Mouse (Mus musculus): ENCODE data around the gene Fam228a.
"Not testable (repeated sequence)": the region's sequence is repeated elsewhere in the genome, so short reads cannot be mapped to it uniquely, and the experiment has no call there.

Gene Fam228a

DNA sequence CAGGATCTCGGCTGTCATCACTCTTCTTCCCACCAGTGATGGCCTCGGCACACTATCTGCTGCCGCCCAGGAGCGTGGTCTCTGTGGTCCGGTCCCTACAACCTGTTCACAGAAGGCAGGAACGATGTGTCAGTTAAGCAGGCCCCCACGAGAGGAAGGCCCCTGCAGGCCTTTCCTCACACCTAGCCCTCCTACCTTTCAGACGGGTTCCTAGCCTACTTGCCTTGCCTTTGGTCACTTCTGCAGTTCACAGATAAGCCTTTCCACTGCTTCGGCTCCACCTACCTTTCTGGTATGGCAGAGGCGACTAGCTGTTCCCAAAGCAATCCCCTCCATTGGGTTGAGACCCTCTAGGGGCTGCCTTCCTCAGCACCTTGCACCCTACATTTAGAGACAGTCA, 22.6 kb downstream of the Fam228a start:
- DNase-seq, result peak; percentile 66

DNA sequence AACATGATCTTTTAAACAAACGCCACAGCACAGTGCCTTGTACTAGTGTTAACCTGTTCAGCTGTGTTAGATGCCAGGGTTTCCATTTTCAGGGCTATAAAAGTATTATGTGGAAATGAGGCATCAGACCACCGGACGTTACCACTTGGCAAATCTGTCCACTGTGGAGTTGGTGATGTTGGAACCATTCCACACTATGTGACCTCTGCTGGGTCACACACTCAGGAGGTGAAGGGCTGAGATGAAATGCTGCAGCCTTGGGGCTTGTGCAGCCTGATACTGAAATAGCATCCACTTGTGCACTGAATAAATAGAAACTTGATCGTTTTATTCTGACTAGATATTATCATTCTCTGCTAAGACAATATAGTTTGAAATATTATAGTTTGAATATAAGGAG, 24.9 kb downstream of the Fam228a start:
- DNase-seq, result no peak

DNA sequence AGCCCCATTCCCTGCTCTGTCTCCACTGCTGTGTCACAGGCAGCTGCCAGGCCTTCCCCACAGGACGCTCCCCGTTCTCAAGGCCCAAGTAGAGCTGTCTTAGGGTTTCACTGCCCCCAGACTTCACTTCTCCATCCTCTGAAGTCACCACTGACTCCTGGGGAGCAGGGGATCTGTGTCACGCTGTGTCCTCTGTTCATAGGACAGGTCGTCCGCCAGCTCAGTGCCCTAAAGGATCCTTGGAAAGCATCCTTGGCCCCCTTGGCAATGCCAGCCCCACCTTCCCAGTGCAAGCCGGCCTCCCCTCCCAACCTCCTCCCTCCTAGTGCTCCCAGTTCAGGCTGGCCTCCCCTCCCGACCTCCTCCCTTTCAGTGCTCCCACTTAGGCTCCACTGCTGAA, 28.3 kb downstream of the Fam228a start:
- DNase-seq, result no peak

DNA sequence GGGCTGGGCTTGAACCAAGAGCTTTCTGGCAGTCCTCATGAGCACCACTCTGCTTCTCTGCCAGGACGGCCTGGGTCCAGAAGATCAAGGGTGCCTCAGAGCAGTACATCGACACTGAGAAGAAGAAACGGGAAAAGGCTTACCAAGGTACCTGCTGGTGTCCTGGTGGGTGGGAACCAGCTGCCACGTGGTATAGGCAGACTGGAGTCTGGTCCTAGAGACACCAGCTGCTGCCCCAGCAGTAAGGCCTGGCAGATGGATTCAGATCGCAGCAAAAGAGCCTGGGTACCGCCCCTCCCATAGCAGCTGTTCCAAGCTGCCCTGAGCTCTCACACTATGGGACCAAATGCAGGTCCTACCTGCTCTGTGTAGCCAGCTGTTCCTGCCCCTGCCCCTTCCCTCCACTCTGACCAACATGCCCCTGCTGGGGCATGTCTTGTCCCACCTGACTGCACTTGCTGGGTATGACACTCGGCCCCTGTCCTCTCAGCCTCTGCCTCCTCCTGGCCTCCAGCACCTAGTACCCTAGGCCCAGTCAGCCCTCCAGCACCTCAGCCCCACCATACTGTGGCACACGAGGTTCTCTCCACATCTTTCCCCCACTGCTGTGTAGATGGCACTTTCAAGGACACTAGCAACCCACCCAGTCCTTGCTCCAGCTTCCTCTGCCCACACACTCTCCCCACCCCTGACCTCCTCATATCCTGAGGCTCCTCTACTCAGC, 29.2 kb downstream of the Fam228a start:
- DNase-seq, result no peak

DNA sequence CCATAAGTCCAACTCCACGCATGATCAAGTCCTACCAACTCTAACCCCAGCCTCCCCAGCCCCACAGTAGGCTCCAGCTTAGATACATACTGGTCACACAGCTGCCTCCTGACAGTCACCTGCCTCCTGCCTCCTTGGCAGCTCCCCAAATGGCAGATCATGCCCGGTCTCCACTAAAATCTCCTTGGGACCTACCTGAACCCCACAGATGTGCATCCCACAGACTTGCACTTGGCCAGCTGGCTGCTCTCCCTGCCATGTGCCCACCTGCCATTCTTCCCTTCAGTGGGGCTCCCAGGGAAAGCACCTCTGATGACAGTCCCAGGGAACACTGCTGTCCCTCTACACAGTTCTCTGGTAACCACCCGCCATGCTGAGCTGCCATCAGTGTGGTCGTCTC, 29.9 kb downstream of the Fam228a start:
- DNase-seq, result no peak

DNA sequence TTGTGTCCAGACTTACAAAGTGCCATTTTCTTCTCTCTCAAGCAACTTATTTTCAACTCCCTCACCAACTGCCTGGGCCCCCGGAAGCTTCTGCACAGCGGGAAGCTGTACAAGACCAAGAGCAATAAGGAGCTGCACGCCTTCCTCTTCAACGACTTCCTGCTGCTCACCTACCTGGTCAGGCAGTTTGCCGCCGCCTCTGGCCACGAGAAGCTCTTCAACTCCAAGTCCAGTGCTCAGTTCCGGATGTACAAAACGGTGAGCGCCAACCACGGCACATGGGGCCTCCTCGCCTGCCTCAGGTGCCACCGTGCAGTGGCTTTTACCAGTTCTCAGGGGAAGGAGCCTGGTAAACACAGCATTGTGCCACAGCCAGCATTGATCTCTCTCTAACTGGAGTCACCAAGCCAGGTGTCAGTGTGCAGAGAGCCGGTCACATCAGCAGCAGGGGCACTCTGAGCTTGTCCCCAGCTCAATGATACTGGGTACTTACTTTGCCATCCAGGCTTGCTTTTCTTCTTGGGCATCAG, 30.7 kb downstream of the Fam228a start:
- DNase-seq, result no peak

DNA sequence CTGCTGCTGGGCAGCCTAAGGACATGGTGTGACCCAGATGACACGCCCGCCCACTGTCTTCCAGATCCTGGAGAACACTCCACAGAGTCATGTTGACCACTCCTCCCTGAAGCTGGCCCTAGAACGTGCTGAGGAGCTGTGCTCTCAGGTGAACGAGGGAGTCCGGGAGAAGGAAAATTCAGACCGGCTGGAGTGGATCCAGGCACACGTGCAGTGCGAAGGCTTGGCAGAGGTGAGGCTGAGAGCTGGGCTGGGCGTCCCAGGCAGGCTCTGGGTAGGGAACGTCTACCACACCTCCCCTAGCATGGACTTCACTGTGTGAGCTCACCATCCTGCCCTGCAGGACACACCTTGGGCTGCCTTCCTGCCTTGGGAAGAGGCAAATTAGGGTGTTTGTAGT, 31.3 kb downstream of the Fam228a start:
- no peak for DNase-seq

DNA sequence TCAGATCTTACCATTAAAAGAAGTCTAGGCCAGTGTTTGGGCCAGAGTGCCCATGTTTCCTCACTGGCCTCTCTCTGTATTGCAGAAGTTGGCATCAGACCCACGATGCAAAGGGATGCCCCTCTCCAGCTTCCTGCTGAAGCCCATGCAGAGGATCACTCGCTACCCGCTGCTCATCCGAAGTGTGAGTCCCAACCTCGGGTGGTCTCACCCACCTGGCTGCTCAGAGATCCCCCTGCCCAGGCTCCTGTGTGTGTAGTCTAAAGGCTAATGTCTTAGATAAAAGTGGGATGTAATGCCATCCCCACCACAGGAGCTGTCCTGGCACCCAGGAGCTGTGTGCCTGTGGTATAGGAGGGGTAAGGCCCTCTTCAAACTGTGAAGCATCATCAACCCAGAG, 32.1 kb downstream of the Fam228a start:
- DNase-seq, result no peak

DNA sequence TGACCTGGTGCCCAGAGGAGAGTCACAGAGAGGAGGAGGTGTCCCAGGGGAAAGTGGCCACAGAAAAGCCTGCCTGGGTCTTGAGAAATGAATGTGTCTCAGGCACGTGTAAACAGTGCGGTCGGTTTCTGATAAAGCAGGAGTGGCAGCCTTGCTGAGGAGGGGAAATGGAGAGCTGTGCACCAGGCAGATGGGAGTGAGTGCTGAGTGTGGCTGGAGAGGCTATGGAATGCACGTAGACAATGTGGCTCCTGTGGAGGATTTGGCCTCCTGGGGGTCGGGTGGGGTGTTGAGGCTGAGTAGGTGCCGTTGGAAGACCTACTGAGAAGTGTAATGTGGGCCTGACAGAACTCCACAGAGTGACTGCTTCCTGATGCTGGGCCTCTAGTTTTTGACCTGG, 32.6 kb downstream of the Fam228a start:
- not testable (repeated sequence) for DNase-seq

DNA sequence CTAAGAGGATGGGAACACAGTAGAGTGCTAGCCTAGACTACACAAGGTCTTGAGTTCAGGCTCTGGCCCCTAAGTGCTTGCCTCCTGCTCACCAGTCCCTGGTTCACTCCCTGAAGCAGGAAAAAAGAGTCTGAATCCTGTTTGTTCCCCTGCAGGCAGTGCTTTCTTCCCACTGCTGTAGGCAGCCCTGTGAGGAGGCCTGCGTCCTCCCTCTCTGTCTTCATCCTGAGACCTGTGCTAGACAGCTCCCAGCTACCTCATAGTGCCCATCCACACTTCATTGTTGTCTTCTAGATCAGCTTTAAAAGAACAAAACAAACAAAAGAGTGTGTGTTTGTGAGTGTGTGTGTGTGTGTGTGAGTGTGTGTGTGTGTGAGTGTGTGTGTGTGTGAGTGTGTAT, 43.7 kb downstream of the Fam228a start:
- DNase-seq, result no peak

DNA sequence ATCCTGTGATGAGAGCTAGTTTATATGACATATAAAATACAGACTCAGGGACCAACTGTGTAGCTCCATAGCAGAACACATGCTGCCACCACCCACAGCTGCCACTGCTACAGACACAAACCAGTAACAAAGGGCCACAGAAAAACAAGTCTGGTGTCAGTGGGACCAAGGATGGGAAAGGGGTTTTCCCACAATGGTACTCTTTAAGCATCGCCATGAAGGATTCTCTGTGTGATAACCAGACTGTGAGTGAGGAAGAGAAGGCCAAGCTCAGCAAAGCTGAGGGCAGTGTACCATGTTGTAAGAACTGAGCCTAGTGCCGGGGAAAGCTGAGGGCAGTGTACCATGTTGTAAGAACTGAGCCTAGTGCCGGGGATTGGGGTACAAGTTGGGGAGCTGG, 47.0 kb downstream of the Fam228a start:
- DNase-seq, result no peak

DNA sequence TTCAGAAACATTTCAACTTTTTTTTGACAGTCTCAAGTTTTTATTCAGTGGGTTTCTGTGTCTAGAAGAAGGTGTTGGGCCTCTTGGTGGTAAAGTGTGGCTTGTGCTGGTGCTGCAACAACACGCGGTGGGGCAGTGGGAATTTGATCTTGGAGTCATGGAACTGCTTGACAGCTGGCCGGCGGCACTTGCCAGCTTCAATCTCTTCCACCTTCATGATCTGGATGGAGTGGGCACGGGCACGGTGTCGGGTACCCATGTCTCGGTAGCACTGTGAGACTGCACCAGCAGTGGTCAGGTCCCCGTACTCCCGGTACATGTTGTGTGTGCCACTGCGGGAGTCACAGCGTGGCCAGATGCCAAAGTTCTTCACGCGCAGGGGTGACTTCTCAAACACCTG, 48.9 kb downstream of the Fam228a start:
- DNase-seq, result no peak

DNA sequence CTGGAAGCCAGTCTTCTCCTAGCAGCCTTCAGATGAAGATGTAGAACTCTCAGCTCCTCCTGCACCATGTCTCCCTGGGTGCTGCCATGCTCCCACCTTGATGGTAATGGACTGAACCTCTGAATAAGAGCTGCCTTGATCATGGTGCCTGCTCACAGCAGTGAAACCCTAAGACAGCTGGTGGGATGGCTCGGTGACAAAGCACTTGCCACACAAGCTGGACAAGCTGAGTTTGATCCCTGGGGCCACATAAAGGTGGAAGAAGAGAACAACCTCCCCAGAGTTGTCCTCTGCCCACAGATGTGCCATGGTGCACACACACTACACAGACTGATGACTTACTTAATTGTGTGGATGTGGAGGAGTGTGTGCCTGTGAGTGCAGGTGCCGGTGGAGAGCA, 49.8 kb downstream of the Fam228a start:
- DNase-seq, result no peak

DNA sequence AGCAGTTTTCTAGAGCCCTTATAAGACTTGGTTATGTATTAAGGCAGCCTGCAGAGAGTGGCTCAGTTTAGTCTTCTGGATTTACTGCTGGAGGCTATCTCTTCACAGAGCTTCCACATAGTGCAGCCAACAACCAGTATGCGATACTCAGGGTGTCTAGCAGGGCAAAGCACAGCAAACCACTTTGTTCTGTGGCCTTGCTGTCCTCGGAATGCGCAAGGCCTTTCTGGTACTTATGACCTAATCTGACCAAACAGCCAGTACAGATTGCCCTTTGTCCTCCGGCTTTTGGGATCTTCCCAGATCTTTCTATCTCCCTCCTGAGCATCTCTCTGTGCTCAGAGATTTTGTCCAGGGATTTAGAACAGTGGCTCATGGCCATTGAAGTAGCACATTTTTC, 52.8 kb downstream of the Fam228a start:
- no peak for DNase-seq

DNA sequence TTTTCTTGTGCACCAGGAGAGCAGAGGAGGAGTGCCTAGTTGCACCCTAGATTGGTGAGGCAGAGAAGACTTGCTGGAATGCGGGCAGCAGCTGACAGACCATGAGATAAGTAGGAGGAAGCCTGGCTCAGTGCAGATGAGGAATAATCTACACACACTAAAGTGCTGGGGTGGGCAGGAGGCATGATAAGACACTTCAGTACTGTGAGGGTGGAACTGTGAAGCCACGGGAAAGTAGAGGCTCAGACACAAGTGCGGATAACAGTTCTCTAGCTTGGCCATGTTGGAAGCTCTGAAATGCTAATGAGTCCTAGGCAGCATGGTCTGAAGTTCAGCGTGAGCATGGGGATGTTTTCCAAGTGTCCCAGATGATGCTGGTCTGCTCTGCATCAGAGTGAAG, 58.3 kb downstream of the Fam228a start:
- DNase-seq, result peak; percentile 83

DNA sequence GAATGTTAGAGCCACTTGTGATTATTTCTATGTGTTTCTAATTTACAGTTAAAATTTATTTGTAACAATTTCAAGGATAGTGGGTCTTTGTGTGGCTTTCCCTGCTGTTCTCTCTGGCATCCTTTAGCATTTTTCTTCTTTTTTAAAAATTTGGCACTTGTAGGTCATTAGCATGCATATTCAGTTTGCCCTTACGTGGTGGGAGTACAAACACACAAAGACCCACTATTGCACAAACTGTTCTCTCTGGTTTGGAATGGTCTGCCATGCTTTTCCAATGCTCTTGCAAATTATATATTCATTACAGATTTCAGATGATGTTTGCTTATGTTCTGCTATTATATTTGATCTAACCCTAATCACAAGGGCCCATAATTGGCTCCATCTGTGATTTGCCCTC, 61.9 kb downstream of the Fam228a start:
- no peak for DNase-seq

DNA sequence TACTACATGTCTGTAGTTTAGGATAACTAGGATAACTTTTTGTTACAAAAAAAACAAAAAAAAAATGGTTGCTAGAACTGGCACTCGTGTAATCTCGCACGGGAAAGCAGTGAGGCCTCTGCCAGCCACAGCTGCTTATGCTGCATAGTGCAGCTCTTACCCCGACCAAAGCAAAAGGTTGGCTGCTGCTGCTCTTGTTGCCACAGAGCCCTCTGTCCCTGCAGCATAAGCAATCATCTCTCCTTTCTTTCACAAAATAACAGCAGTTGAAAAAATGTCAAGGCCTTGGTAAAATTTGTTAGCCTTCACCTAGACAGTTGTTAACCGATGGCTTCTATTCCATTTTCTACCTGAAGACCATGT, 72.6 kb downstream of the Fam228a start:
- DNase-seq, result no peak

DNA sequence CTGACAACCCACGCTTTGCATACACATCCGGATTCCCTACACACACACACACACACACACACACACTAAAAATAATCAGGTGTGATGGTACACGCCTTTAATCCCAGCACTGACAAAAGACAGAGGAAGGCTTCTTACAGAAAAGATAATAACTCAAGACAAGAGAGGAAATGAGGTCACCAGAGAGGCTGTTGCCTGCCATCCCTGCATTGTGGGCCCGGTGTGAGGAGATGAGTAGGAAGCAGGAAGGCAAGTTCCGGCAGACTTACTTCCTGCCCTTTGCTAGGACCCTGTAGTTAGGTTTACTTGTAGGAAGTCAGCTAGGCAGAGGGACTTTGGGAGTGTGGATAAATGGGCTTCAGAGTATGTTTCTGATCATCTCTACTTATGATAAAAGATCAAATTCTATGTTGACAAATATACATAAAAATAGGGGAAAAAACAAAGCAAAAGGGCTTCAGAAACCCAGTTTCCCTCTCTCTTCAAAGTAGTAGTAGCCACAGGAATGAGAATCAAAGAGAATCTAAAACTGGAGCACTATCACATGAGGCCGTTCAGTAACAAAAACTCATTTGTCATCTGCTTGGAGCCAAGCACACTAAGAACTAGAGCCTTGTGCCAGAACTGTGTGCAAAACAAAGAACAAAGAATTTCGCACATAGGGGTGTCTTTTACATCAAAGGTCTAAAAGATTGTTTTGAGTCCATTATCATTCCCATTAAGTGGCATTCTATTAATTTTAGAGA, 73.1 kb downstream of the Fam228a start:
- DNase-seq, result no peak

All from liver (tissue).